Mouse (Mus musculus): ENCODE data around the gene Prr15. TPM values are rescaled to one million over a fixed set of nuclear protein-coding genes. Genes with fewer than 3 reads are reported as not detected.

Prr15 gene
- polyA plus RNA-seq, 1 experiment, result 0.79 TPM

- H3K4me3 ChIP-seq (ENCODE audit: low read depth, low read length), result peak overlapping the region; percentile 53
- H3K9ac ChIP-seq (ENCODE audit: low read depth, poor library complexity, severe bottlenecking), result no peak overlapping the region
- no peaks in the 10 kb centered on the region for H3K36me3 ChIP-seq (ENCODE audit: control insufficient read depth, insufficient read depth, low read length, poor library complexity, severe bottlenecking)
- H3K27ac ChIP-seq (ENCODE audit: insufficient read depth, low read length), result no peak overlapping the region
- TF ChIP-seq EP300 (IDR thresholded peaks at IDR 0.05; ENCODE audit: insufficient read depth, low read depth, low read length) (no peak), POLR2A (IDR thresholded peaks at IDR 0.05; ENCODE audit: insufficient read depth, low read length) (no peak), CTCF (IDR thresholded peaks at IDR 0.05; ENCODE audit: low read depth, low read length) (no peak)
- H3K27me3 ChIP-seq (ENCODE audit: control insufficient read depth, insufficient read depth, low read length, poor library complexity, severe bottlenecking), result peaks cover 7% of the 10 kb centered on the region; the same call in 1 of the 2 replicates
- no peaks in the 10 kb centered on the region for H3K4me1 ChIP-seq (ENCODE audit: control insufficient read depth, insufficient read depth, low read length)
- H3K9me3 ChIP-seq (replicated peaks; ENCODE audit: control insufficient read depth, insufficient read depth, low read length, poor library complexity, severe bottlenecking), result no peaks in the 10 kb centered on the region
These were observed 2.0 kb downstream of the Prr15 start for GRCm38 (mm10) chr6:54327626-54328003.

- H3K4me1 ChIP-seq (ENCODE audit: control insufficient read depth, insufficient read depth, low read length), result no peaks in the 10 kb centered on the region
- H3K27me3 ChIP-seq (ENCODE audit: control insufficient read depth, insufficient read depth, low read length, poor library complexity, severe bottlenecking), result peaks cover 7% of the 10 kb centered on the region; the same call in 1 of the 2 replicates
- H3K9ac ChIP-seq (ENCODE audit: low read depth, poor library complexity, severe bottlenecking), result no peak overlapping the region
- H3K27ac ChIP-seq (ENCODE audit: insufficient read depth, low read length), result no peak overlapping the region
- no peaks in the 10 kb centered on the region for H3K36me3 ChIP-seq (ENCODE audit: control insufficient read depth, insufficient read depth, low read length, poor library complexity, severe bottlenecking)
- TF ChIP-seq CTCF (IDR thresholded peaks at IDR 0.05; ENCODE audit: low read depth, low read length), result no peak
- no peak for TF ChIP-seq EP300 (IDR thresholded peaks at IDR 0.05; ENCODE audit: insufficient read depth, low read depth, low read length)
- H3K4me3 ChIP-seq (ENCODE audit: low read depth, low read length), result no peak overlapping the region
- H3K9me3 ChIP-seq (replicated peaks; ENCODE audit: control insufficient read depth, insufficient read depth, low read length, poor library complexity, severe bottlenecking), result no peaks in the 10 kb centered on the region
These were observed 3.1 kb downstream of the Prr15 start for GRCm38 (mm10) chr6:54328783-54329182.

GRCm38 (mm10) chr6:54329598-54329997 lies 4.0 kb downstream of the Prr15 start:
- Histone ChIP-seq H3K9ac (ENCODE audit: low read depth, poor library complexity, severe bottlenecking) (no peak overlapping the region), H3K27ac (ENCODE audit: insufficient read depth, low read length) (no peak overlapping the region), H3K27me3 (ENCODE audit: control insufficient read depth, insufficient read depth, low read length, poor library complexity, severe bottlenecking) (peaks cover 7% of the 10 kb centered on the region; the same call in 1 of the 2 replicates), H3K4me1 (ENCODE audit: control insufficient read depth, insufficient read depth, low read length) (no peaks in the 10 kb centered on the region), H3K4me3 (ENCODE audit: low read depth, low read length) (no peak overlapping the region), H3K9me3 (replicated peaks; ENCODE audit: control insufficient read depth, insufficient read depth, low read length, poor library complexity, severe bottlenecking) (no peaks in the 10 kb centered on the region), H3K36me3 (ENCODE audit: control insufficient read depth, insufficient read depth, low read length, poor library complexity, severe bottlenecking) (no peaks in the 10 kb centered on the region)
- TF ChIP-seq POLR2A (IDR thresholded peaks at IDR 0.05; ENCODE audit: insufficient read depth, low read length), result no peak
- no peak for TF ChIP-seq EP300 (IDR thresholded peaks at IDR 0.05; ENCODE audit: insufficient read depth, low read depth, low read length)
- TF ChIP-seq CTCF (IDR thresholded peaks at IDR 0.05; ENCODE audit: low read depth, low read length), result no peak

DNA sequence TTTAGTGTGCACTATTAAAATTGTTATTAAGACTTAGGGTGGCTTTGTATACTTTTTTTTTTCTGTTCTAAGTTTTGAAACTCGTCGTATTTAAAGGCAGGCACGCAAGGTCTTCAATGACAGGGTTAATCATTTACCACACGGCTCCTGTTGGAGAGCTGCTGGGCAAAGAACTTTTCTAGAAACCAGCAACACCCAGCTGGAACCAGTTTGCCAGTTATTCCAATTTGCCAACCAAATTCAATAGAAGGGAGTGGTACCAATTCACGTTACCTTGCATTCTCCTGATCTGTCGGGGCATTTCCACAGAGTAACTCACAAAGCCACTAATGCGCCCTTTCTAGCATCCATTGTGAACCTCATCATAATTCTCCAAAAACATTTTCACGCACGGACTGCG lies 4.5 kb downstream of the Prr15 start:
- no peak for TF ChIP-seq EP300 (IDR thresholded peaks at IDR 0.05; ENCODE audit: insufficient read depth, low read depth, low read length)
- TF ChIP-seq CTCF (IDR thresholded peaks at IDR 0.05; ENCODE audit: low read depth, low read length), result no peak
- no peak for TF ChIP-seq POLR2A (IDR thresholded peaks at IDR 0.05; ENCODE audit: insufficient read depth, low read length)
- Histone ChIP-seq H3K9ac (ENCODE audit: low read depth, poor library complexity, severe bottlenecking) (no peak overlapping the region), H3K27me3 (ENCODE audit: control insufficient read depth, insufficient read depth, low read length, poor library complexity, severe bottlenecking) (peaks cover 7% of the 10 kb centered on the region; the same call in 1 of the 2 replicates), H3K9me3 (replicated peaks; ENCODE audit: control insufficient read depth, insufficient read depth, low read length, poor library complexity, severe bottlenecking) (no peaks in the 10 kb centered on the region), H3K4me1 (ENCODE audit: control insufficient read depth, insufficient read depth, low read length) (no peaks in the 10 kb centered on the region), H3K4me3 (ENCODE audit: low read depth, low read length) (no peak overlapping the region), H3K27ac (ENCODE audit: insufficient read depth, low read length) (no peak overlapping the region), H3K36me3 (ENCODE audit: control insufficient read depth, insufficient read depth, low read length, poor library complexity, severe bottlenecking) (no peaks in the 10 kb centered on the region)

DNA sequence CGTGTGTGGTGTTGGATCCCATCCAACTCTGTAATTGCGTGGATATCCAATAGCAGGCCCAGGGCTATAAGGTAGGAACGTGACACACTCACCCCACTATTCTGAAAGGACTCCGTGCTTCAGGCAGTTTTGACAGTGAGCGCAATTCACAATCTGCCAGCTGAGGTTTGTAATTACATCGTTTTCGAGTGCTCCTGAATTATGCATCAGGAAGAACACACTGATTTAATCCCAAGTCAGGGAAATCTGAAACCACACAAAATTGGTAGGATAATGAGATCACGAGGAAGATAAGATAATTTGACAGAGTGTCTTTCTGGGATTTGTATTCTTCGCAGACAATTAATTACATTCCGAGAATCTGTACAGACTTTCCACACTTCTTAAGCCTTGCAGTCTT lies 6.1 kb downstream of the Prr15 start:
- H3K27me3 ChIP-seq (ENCODE audit: control insufficient read depth, insufficient read depth, low read length, poor library complexity, severe bottlenecking), result peaks cover 7% of the 10 kb centered on the region; the same call in 1 of the 2 replicates
- no peak for TF ChIP-seq EP300 (IDR thresholded peaks at IDR 0.05; ENCODE audit: insufficient read depth, low read depth, low read length)
- no peak for TF ChIP-seq CTCF (IDR thresholded peaks at IDR 0.05; ENCODE audit: low read depth, low read length)
- no peak for TF ChIP-seq POLR2A (IDR thresholded peaks at IDR 0.05; ENCODE audit: insufficient read depth, low read length)
- no peaks in the 10 kb centered on the region for H3K4me1 ChIP-seq (ENCODE audit: control insufficient read depth, insufficient read depth, low read length)
- H3K9ac ChIP-seq (ENCODE audit: low read depth, poor library complexity, severe bottlenecking), result no peak overlapping the region
- H3K4me3 ChIP-seq (ENCODE audit: low read depth, low read length), result no peak overlapping the region
- no peaks in the 10 kb centered on the region for H3K9me3 ChIP-seq (replicated peaks; ENCODE audit: control insufficient read depth, insufficient read depth, low read length, poor library complexity, severe bottlenecking)
- no peak overlapping the region for H3K27ac ChIP-seq (ENCODE audit: insufficient read depth, low read length)
- no peaks in the 10 kb centered on the region for H3K36me3 ChIP-seq (ENCODE audit: control insufficient read depth, insufficient read depth, low read length, poor library complexity, severe bottlenecking)

- Histone ChIP-seq H3K36me3 (ENCODE audit: control insufficient read depth, insufficient read depth, low read length, poor library complexity, severe bottlenecking) (no peaks in the 10 kb centered on the region), H3K4me3 (ENCODE audit: low read depth, low read length) (no peak overlapping the region), H3K4me1 (ENCODE audit: control insufficient read depth, insufficient read depth, low read length) (no peaks in the 10 kb centered on the region), H3K27ac (ENCODE audit: insufficient read depth, low read length) (no peak overlapping the region), H3K9ac (ENCODE audit: low read depth, poor library complexity, severe bottlenecking) (no peak overlapping the region), H3K9me3 (replicated peaks; ENCODE audit: control insufficient read depth, insufficient read depth, low read length, poor library complexity, severe bottlenecking) (no peaks in the 10 kb centered on the region), H3K27me3 (ENCODE audit: control insufficient read depth, insufficient read depth, low read length, poor library complexity, severe bottlenecking) (peaks cover 7% of the 10 kb centered on the region; the same call in 1 of the 2 replicates)
- TF ChIP-seq POLR2A (IDR thresholded peaks at IDR 0.05; ENCODE audit: insufficient read depth, low read length) (no peak), EP300 (IDR thresholded peaks at IDR 0.05; ENCODE audit: insufficient read depth, low read depth, low read length) (no peak), CTCF (IDR thresholded peaks at IDR 0.05; ENCODE audit: low read depth, low read length) (no peak)
These were observed 6.6 kb downstream of the Prr15 start for GRCm38 (mm10) chr6:54332203-54332602.
